Mouse (Mus musculus) forebrain, embryonic 10.5 days (tissue): ENCODE measurements around the gene Vmn1r21. TPM values are rescaled to one million over a fixed set of nuclear protein-coding genes. Genes with fewer than 3 reads are reported as not detected.
"Not testable (repeated sequence)": the region's sequence is repeated elsewhere in the genome, so short reads cannot be mapped to it uniquely, and the experiment has no call there.

ENCODE experiments used
- DNase-seq: peaks from one replicate; pipeline ENCODE4 v3.0.0-alpha.2; 2017; ENCODE audit warnings: low spot score; ENCODE audit errors: extremely low spot score
- H3K27ac ChIP-seq: fragments of 300-500 bp; sonication (generic); 2 replicates; pipeline ENCODE4 v1.5.1; 2016; ENCODE audit warnings: mild to moderate bottlenecking
- H3K27me3 ChIP-seq: fragments of 300-500 bp; sonication (generic); 2 replicates; pipeline ENCODE4 v1.6.1; 2016; ENCODE audit warnings: mild to moderate bottlenecking; ENCODE audit not compliant: poor library complexity, severe bottlenecking
- H3K36me3 ChIP-seq: fragments of 300-500 bp; sonication (generic); replicated peaks from 2 replicates; pipeline ENCODE4 v1.6.1; 2016; ENCODE audit warnings: mild to moderate bottlenecking, moderate library complexity
- H3K4me1 ChIP-seq: fragments of 300-500 bp; sonication (generic); 2 replicates; pipeline ENCODE4 v1.6.1; 2016
- H3K4me3 ChIP-seq: fragments of 300-500 bp; sonication (generic); 2 replicates; pipeline ENCODE4 v1.5.1; 2016; ENCODE audit warnings: mild to moderate bottlenecking, moderate library complexity
- H3K9me3 ChIP-seq: fragments of 300-500 bp; sonication (generic); 2 replicates; pipeline ENCODE4 v1.6.1; 2016; ENCODE audit warnings: mild to moderate bottlenecking, moderate library complexity
- WGBS: fragments of 180-500 bp; shearing (Covaris S2); methylation state at CpG from one replicate; pipeline ENCODE4 v1.1.7; 2016; 5-methylcytosine and 5-hydroxymethylcytosine counted together
- polyA plus RNA-seq: library from polyadenylated mRNA; unstranded; fragments of >200 nt; fragmentation: Nextera tagmentation; extraction: Ambion mirVana; gene quantifications from 2 replicates; pipeline ENCODE4 v1.2.1, GENCODE M21; 2016

Gene Vmn1r21
- polyA plus RNA-seq: not detected in 2 replicates

- H3K4me3 ChIP-seq: no peak within 1 kb of the TSS
- no peak for DNase-seq
These were observed at the start of gene Vmn1r21 for GRCm38 (mm10) chr6:57850286-57850685. Gene Vmn1r21 (minus strand): TSS chr6:57850343.

GRCm38 (mm10) chr6:57859043-57860042 is 9.2 kb upstream of the Vmn1r21 start:
- peak; percentile 23 for DNase-seq
- Histone ChIP-seq H3K27ac (no peak overlapping the region), H3K27me3 (no peaks in the 10 kb centered on the region), H3K36me3 (no peaks in the 10 kb centered on the region), H3K4me3 (no peak overlapping the region), H3K9me3 (no peaks in the 10 kb centered on the region), H3K4me1 (no peaks in the 10 kb centered on the region)
- 57% methylated on average over 6 of the region's 6 CpGs for WGBS

More at GRCm38 (mm10) chr6:57850286-57850685, at the start of gene Vmn1r21:
- 91% methylated on average over 1 of the region's 1 CpGs for WGBS
- no peaks in the 10 kb centered on the region for H3K9me3 ChIP-seq
- H3K4me1 ChIP-seq: no peaks in the 10 kb centered on the region
- no peak within 1 kb of the TSS for H3K27ac ChIP-seq
- H3K36me3 ChIP-seq: no peaks in the 10 kb centered on the region
- no peaks in the 10 kb centered on the region for H3K27me3 ChIP-seq

GRCm38 (mm10) chr6:57851177-57851576 is 1.0 kb upstream of the Vmn1r21 start:
- not testable (repeated sequence) for H3K4me1 ChIP-seq, H3K27ac ChIP-seq, H3K4me3 ChIP-seq, H3K36me3 ChIP-seq, H3K9me3 ChIP-seq, DNase-seq, H3K27me3 ChIP-seq
- 89% methylated on average over 5 of the region's 5 CpGs for WGBS

GRCm38 (mm10) chr6:57839693-57840408 is 10.3 kb downstream of the Vmn1r21 start:
- Histone ChIP-seq H3K27me3 (no peaks in the 10 kb centered on the region), H3K4me3 (no peak overlapping the region), H3K27ac (no peak overlapping the region), H3K4me1 (no peaks in the 10 kb centered on the region), H3K9me3 (no peaks in the 10 kb centered on the region), H3K36me3 (no peaks in the 10 kb centered on the region)
- WGBS: 78% methylated on average over 2 of the region's 2 CpGs
- DNase-seq: no peak

- Histone ChIP-seq H3K9me3 (no peaks in the 10 kb centered on the region; the same call in 1 of the 2 replicates), H3K36me3 (peaks cover 5% of the 10 kb centered on the region; the same call in 1 of the 2 replicates), H3K27ac (peak overlapping the region; percentile 98), H3K4me3 (peak overlapping the region; percentile 92), H3K27me3 (no peaks in the 10 kb centered on the region), H3K4me1 (peaks cover 22% of the 10 kb centered on the region)
- WGBS: 6% methylated on average over 5 of the region's 5 CpGs
- DNase-seq: no peak
These were observed 24.9 kb downstream of the Vmn1r21 start for GRCm38 (mm10) chr6:57825259-57825715.

GRCm38 (mm10) chr6:57824422-57825258 is 25.5 kb downstream of the Vmn1r21 start, which contains the start of gene Vopp1:
Gene Vopp1 (minus strand): TSS chr6:57825159.
- Histone ChIP-seq H3K27me3 (no peaks in the 10 kb centered on the region), H3K4me3 (peak within 1 kb of the TSS; percentile 92), H3K4me1 (peaks cover 22% of the 10 kb centered on the region), H3K27ac (peak within 1 kb of the TSS; percentile 98), H3K36me3 (peaks cover 5% of the 10 kb centered on the region; the same call in 1 of the 2 replicates), H3K9me3 (no peaks in the 10 kb centered on the region; the same call in 1 of the 2 replicates)
- peak; percentile 73 for DNase-seq
- WGBS: under 1% methylated on average over 87 of the region's 87 CpGs

- Histone ChIP-seq H3K27ac (peak overlapping the region; percentile 71; the same call in 1 of the 2 replicates), H3K4me1 (peaks cover 22% of the 10 kb centered on the region), H3K9me3 (no peaks in the 10 kb centered on the region; the same call in 1 of the 2 replicates), H3K27me3 (no peaks in the 10 kb centered on the region), H3K4me3 (peak overlapping the region; percentile 92), H3K36me3 (peaks cover 5% of the 10 kb centered on the region; the same call in 1 of the 2 replicates)
- no peak for DNase-seq
- WGBS: 48% methylated on average over 3 of the region's 3 CpGs
These were observed 26.7 kb downstream of the Vmn1r21 start for GRCm38 (mm10) chr6:57823461-57823860.

GRCm38 (mm10) chr6:57822648-57823410 is 27.3 kb downstream of the Vmn1r21 start:
- WGBS: 71% methylated on average over 5 of the region's 5 CpGs
- DNase-seq: peak; percentile 21
- Histone ChIP-seq H3K9me3 (no peaks in the 10 kb centered on the region; the same call in 1 of the 2 replicates), H3K4me1 (peaks cover 22% of the 10 kb centered on the region), H3K36me3 (peaks cover 5% of the 10 kb centered on the region; the same call in 1 of the 2 replicates), H3K27ac (peak overlapping the region; percentile 71), H3K4me3 (peak overlapping the region; percentile 92), H3K27me3 (no peaks in the 10 kb centered on the region)

GRCm38 (mm10) chr6:57814436-57814940 is 35.7 kb downstream of the Vmn1r21 start:
- H3K27ac ChIP-seq: no peak overlapping the region
- H3K4me1 ChIP-seq: no peaks in the 10 kb centered on the region
- H3K27me3 ChIP-seq: no peaks in the 10 kb centered on the region
- H3K9me3 ChIP-seq: peaks cover 4% of the 10 kb centered on the region; the same call in 1 of the 2 replicates
- peaks cover 6% of the 10 kb centered on the region; the same call in 1 of the 2 replicates for H3K36me3 ChIP-seq
- WGBS: 87% methylated on average over 2 of the region's 2 CpGs
- no peak overlapping the region for H3K4me3 ChIP-seq
- DNase-seq: no peak

- peaks cover 21% of the 10 kb centered on the region for H3K36me3 ChIP-seq
- H3K9me3 ChIP-seq: peaks cover 4% of the 10 kb centered on the region; the same call in 1 of the 2 replicates
- H3K4me1 ChIP-seq: no peaks in the 10 kb centered on the region
- H3K27me3 ChIP-seq: no peaks in the 10 kb centered on the region
- H3K27ac ChIP-seq: no peak overlapping the region
- WGBS: 90% methylated on average over 3 of the region's 3 CpGs
- DNase-seq: no peak
- no peak overlapping the region for H3K4me3 ChIP-seq
These were observed 38.1 kb downstream of the Vmn1r21 start for GRCm38 (mm10) chr6:57811748-57812730.
